Mouse (Mus musculus) erythroblast, embryonic 14.5 days (primary cell): ENCODE data around the gene Rrad.

Experiments used
- GATA1 ChIP-seq: IDR thresholded peaks from 2 replicates; pipeline ENCODE4 v1.6.1; 2012; ENCODE audit warnings: low read length, inconsistent platforms, mixed read lengths
- TAL1 ChIP-seq: IDR thresholded peaks from 3 replicates; pipeline ENCODE4 v1.6.1; 2012; ENCODE audit warnings: low read length, inconsistent platforms, mixed read lengths

GRCm38 (mm10) chr8:104642324-104642654 lies 11.2 kb upstream of the Rrad start:
- TF ChIP-seq GATA1 = no peak
- no peak for TF ChIP-seq TAL1
